Mouse (Mus musculus) cerebellum, adult 8-10 months (tissue): Measurements from ENCODE around the gene Slc4a4.
"Not testable (repeated sequence)": the region's sequence is repeated elsewhere in the genome, so short reads cannot be mapped to it uniquely, and the experiment has no call there.

ENCODE experiments used
- DNase-seq: peaks from one replicate; pipeline ENCODE4 v3.0.0; 2022

Gene Slc4a4

GRCm38 (mm10) chr5:88961351-88961761 is 74.7 kb downstream of the Slc4a4 start:
- no peak for DNase-seq

GRCm38 (mm10) chr5:88964685-88965290 is 78.2 kb downstream of the Slc4a4 start:
- DNase-seq = peak; percentile 44

DNA sequence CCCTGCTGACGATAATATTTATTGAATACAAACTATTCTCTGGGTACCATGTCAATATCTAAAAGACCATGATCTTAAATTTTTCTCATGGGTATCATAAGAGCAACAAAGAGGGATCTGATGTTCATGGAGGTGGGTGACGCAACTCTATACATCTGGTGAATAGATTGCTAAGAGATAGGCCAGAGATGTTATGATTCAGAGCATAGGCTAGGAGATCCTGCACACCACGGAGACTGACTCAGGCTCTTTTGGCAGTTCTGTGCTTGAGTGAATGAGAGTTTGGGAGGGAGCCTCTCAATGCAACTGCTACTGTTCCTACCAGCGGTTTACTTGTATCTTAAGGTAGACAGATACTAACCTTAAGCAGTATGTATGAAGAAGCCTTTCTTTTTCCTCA is 79.9 kb downstream of the Slc4a4 start:
- DNase-seq = no peak

GRCm38 (mm10) chr5:88968923-88969639 is 82.5 kb downstream of the Slc4a4 start:
- no peak for DNase-seq

DNA sequence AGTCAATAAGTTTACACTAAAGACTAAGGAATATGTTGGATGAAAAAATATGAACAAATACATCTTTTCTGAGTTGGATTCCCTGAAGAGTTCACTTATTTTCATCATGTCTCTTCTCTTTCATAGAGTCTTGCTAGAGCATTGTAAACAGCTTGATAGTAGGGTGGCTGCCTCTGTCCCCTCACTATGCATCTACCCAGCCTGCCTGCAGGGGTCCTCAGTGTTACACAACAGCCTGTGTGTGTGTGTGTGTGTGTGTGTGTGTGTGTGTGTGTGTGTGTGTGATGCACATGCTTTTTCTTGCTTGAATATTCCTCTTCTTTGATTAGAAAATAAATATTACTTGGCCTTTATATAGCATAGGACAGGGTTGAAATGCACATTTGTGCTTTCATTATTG is 84.9 kb downstream of the Slc4a4 start:
- no peak for DNase-seq

- no peak for DNase-seq
Measured at GRCm38 (mm10) chr5:88972277-88972676, 85.7 kb downstream of the Slc4a4 start.

GRCm38 (mm10) chr5:88973130-88973529 is 86.5 kb downstream of the Slc4a4 start:
- no peak for DNase-seq

- no peak for DNase-seq
Measured at GRCm38 (mm10) chr5:88975694-88976093, 89.1 kb downstream of the Slc4a4 start.

DNA sequence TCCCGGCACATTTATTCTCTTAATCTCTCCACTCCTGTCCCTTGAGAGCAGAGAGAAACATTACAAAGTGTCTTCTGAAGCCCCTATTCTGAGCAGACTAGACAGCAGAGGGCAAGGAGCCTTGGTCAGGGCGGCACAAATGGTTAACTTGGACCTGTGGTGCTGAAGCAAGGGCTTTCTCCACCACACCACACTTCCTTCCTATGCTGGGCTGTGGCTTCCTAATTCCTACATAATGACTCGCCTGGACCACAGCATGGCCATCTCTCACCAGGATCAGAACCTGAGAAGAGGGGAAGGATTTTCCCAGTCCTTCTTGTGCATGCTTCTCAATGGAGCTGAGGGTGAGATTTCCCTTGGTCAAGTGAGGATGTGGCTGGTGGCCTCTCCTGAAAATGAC is 89.8 kb downstream of the Slc4a4 start:
- DNase-seq = no peak

GRCm38 (mm10) chr5:88980740-88981139 is 94.1 kb downstream of the Slc4a4 start:
- no peak for DNase-seq

DNA sequence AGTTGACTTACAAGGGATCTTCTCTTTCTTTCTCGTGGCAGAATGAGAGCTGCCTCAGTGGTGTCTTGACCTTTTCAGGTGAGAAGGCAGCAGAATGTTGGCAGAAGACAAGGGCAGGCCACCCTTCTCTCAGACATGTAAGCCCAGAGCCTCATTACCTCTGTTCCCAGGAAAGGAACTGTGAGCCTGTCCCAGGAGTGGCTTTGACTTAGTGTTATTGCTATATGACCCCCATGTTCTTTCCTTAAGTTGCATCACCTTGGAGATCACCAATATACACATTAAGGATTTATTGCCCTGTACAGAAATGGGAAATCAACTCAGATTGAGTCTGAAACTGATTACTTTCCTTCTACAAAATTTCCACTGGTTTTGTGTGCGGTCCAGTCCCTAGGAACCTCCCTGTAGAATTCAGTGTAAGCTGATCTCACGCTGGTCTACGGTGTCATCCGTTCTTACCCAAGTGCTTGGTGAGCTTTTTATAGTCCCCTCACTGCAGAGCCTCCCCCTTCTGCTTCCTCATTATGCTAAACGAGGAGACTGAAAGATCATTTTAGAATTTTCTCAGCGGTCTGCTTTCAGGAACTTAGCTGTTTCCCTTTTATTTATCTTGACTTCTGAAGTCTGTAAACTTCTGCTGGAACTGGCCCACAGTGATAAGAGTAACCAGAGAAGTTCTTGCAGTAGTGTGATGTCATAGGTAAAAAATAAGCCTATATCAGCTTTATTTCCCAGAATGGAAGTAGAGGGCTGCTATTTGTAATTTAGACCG is 94.8 kb downstream of the Slc4a4 start:
- DNase-seq = no peak

- DNase-seq = no peak
Measured at GRCm38 (mm10) chr5:88982040-88982736, 95.6 kb downstream of the Slc4a4 start.

DNA sequence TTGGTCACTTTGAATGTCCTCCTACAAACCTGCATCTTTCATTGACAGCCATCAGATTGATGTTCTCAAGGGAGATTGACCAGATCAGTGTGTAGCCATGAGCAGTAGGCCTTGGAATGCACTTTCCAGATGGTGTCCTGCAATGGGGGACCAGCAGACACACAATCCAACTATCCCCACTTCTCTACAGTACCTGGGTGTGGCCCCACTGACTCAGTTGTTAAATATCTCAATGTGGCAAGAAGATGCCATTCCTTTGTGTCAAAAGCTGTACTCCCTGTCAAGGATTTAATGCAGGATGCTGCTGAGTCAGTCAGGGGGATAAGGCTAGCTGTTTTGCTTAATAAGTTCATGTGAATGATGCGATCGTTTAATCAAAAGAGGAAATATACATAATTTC is 96.6 kb downstream of the Slc4a4 start:
- no peak for DNase-seq

DNA sequence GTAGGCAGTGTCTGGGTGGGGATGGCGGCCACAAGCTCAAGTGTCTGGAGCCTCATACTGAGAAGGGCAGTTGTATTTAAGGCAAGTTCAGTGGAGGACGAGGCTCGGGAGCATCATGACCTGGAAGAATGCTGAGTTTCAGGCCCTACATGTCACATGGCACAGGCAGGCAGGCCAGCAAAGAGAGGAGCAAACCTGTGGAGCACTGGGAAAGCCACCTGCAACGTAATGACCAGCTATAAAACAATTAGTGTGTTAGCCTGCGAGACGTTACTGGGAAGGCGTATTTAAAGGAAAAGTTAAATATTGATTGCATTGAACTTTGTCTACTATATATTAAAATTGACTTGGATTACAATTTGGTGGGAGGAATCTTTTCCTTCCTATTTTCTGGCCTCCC is 97.0 kb downstream of the Slc4a4 start:
- DNase-seq = no peak

DNA sequence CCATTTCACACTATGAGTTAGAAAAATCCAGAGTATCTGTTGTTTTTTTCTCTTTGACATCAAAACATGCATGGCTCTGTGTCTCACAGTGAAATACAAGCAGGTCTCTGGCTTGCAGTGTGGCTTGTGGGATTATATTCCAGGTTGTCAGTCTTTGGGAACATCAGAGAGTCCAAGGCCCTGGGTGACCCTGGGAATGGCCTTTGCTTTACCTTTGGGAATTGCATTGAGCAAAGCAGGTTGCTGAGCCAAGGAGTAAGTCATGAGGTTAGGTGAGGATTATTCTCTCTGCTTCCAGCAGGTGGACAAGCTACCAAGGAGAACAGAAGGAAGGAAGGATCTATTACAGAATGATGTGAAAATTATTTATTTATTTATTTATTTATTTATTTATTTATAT is 102.4 kb downstream of the Slc4a4 start:
- no peak for DNase-seq

DNA sequence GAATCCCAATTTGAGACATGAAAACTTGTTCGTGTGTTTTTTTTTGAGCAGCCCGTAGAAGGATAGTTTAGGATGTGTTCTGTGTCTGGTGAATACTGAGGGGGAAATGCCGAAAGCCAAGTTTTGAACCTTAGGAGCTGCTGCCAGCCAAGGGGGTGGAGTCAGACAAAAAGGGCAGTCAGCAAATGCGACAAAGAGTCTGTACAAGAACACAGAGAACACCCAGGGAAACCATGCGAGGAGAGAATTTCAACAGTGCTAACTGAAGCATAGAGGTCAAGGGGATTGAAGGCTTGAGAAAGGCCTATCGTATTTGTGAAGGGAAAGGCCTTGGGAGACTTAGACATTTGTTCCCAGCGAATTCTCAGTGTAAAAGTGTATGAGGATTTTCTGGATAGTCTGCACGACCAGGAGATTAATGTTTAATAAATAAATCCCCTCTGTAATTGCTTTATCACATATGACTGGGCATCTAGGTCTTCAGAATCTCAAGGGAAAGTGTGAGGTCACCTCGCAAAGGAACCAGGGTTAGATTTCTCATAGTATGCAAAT is 103.7 kb downstream of the Slc4a4 start:
- DNase-seq = no peak

DNA sequence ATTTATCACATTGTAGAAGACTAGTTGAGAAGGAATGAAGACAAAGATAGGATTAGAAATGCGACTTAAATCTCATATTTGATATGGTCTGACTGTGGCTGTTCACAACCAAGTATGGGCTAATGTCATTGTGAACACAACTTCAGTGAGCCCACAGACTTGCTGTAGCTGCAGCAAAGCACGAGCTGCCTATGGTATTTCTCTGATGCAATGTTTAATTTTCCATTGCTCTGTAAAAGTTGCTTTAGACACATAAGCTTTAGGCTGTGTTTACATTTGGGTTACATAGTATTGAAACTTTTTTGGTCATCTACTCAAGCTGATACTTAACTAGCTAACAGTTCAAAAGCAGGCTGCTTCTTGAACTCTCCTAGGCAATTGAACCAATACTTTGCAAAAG is 104.7 kb downstream of the Slc4a4 start:
- DNase-seq = not testable (repeated sequence)

- no peak for DNase-seq
Measured at GRCm38 (mm10) chr5:88994533-88994932, 107.9 kb downstream of the Slc4a4 start.

- DNase-seq = peak; percentile 33
Measured at GRCm38 (mm10) chr5:88996246-88996645, 109.6 kb downstream of the Slc4a4 start.

DNA sequence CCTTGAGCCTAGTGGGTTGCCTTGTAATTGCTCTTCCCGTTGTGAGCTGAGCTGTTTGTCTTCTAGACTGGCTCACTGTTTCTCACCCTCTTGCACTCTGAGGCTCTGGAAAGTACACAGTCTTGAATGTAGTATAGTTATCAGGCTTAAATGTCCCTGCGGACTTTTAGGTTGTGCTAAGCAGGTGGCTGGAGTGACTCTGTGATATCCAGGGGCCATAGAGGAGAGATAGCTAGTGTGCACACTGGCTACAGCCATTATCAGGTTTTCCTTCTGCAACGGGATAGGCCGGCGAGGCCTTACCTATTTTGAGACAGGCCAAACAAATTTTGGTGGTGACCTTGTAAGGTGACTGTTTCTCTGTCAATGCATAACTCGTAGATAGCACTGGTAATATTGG is 110.7 kb downstream of the Slc4a4 start:
- no peak for DNase-seq

DNA sequence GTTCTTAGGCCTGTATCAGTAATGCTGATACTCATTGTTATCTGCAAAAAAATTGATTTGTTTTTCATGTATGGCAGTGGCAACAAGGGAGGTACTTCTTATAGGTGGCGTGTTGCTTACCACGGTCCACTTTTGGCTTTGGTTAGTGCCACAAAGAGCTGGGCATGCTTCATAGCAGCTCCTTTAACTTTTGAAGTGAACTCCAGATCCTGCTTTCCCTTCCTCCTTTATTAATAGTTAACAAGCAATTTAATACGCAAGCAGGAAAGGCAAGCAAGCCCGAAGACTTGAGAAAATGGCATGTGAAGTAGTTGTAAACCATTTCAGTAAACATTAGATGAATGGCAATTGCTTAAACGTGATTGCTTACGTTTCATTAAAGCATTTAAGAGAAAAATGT is 113.2 kb downstream of the Slc4a4 start:
- no peak for DNase-seq

DNA sequence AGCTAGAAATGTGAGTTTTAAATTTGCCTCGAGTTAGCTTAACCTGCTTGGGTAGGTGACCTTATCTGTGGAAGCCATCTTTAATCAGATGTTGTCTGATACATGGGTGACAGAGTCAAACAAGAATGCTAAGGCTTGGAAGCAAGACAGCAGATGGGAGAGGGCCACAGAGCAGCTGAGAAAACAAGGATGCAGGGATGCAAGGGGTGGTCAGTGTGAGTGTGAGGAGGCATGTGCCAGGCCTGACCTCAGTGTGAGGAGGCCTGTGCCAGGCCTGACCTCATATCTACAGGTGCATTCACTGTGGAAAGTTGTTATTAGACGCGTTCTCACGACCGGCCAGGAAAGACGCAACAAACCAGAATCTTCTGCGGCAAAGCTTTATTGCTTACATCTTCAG is 114.0 kb downstream of the Slc4a4 start:
- no peak for DNase-seq

DNA sequence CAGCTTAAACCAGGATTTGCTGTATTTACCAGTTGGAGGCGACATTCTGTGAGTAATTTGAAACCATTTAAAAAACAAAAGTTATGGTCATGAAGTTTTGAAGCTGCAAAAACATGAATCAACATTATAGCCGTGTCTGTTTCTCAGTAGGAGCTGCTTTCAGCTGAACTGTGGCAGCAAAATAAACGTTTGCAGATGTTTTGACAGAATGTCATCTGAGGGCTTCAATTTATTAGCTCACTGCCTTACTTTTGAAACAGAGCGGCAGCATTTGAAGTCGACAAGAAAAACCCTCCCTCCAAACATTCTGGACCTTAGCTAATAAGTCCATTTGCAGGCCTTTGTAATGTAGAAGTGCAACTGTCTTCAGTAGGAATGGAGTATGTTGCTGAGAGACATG is 123.5 kb downstream of the Slc4a4 start:
- no peak for DNase-seq
